Mouse (Mus musculus): ENCODE results near the gene Foxn3. TPM values are rescaled to one million over a fixed set of nuclear protein-coding genes. Genes with fewer than 3 reads are reported as not detected.

The Foxn3 gene
- polyA plus RNA-seq, 1 experiment from 2014 or later, result 15.7 TPM

- TF ChIP-seq CTCF (IDR thresholded peaks at IDR 0.05), result no peak
- no peaks in the 10 kb centered on the region for H3K27me3 ChIP-seq
- ChIA-PET POLR2A (no interaction called here), CTCF (no interaction called here)
- ATAC-seq (no peak), DNase-seq (ENCODE audit: low read depth, low spot score) (no peak)
- in situ Hi-C loops (cut with MboI; ENCODE audit: low pct_unique_long_range_greater_than_20kb), result no loop called here
Observed at GRCm38 (mm10) chr12:99311303-99311702, 252.1 kb downstream of the Foxn3 start.

- ChIA-PET POLR2A (interaction anchor here (0.7 kb wide), 1 partner anchor 21 kb away, joined by 3 read pairs; no protein-coding TSS in a partner anchor), CTCF (interaction anchor here (1.8 kb wide), 1 partner anchor 11 kb away, joined by 4 read pairs; no protein-coding TSS in a partner anchor)
- DNase-seq (ENCODE audit: low read depth, low spot score) (no peak), ATAC-seq (no peak)
- TF ChIP-seq CTCF (IDR thresholded peaks at IDR 0.05), result no peak
- in situ Hi-C loops (cut with MboI; ENCODE audit: low pct_unique_long_range_greater_than_20kb), result no loop called here
- no peaks in the 10 kb centered on the region for H3K27me3 ChIP-seq
Observed at GRCm38 (mm10) chr12:99309937-99310336, 253.4 kb downstream of the Foxn3 start.

- in situ Hi-C loops (cut with MboI; ENCODE audit: low pct_unique_long_range_greater_than_20kb), result no loop called here
- CTCF ChIA-PET, result interaction anchor here (1.8 kb wide), 1 partner anchor 9 kb away, joined by 4 read pairs; no protein-coding TSS in a partner anchor
- no peak for TF ChIP-seq CTCF (IDR thresholded peaks at IDR 0.05)
- no peaks in the 10 kb centered on the region for H3K27me3 ChIP-seq
- POLR2A ChIA-PET, result no interaction called here
- DNase-seq (ENCODE audit: low read depth, low spot score) (no peak), ATAC-seq (no peak)
Observed at GRCm38 (mm10) chr12:99308541-99309089, 254.8 kb downstream of the Foxn3 start.

- DNase-seq (ENCODE audit: low read depth, low spot score) (no peak), ATAC-seq (no peak)
- no peaks in the 10 kb centered on the region for H3K27me3 ChIP-seq
- TF ChIP-seq CTCF (IDR thresholded peaks at IDR 0.05), result no peak
- ChIA-PET CTCF (interaction anchor here (1.4 kb wide), 1 partner anchor 11 kb away, joined by 5 read pairs; no protein-coding TSS in a partner anchor), POLR2A (interaction anchor here (0.7 kb wide), 1 partner anchor 25 kb away, joined by 3 read pairs; no protein-coding TSS in a partner anchor)
- in situ Hi-C loops (cut with MboI; ENCODE audit: low pct_unique_long_range_greater_than_20kb), result no loop called here
Observed at GRCm38 (mm10) chr12:99306536-99307204, 256.7 kb downstream of the Foxn3 start.

GRCm38 (mm10) chr12:99305784-99306535 lies 257.4 kb downstream of the Foxn3 start:
- no peaks in the 10 kb centered on the region for H3K27me3 ChIP-seq
- ATAC-seq (no peak), DNase-seq (ENCODE audit: low read depth, low spot score) (no peak)
- ChIA-PET CTCF (no interaction called here), POLR2A (interaction anchor here (0.7 kb wide), 1 partner anchor 24 kb away, joined by 3 read pairs; no protein-coding TSS in a partner anchor)
- TF ChIP-seq CTCF (IDR thresholded peaks at IDR 0.05), result no peak
- in situ Hi-C loops (cut with MboI; ENCODE audit: low pct_unique_long_range_greater_than_20kb), result no loop called here

- POLR2A ChIA-PET, result no interaction called here
- in situ Hi-C loops (cut with MboI; ENCODE audit: low pct_unique_long_range_greater_than_20kb), result no loop called here
- ATAC-seq (no peak), DNase-seq (ENCODE audit: low read depth, low spot score) (no peak)
- H3K27me3 ChIP-seq, result no peaks in the 10 kb centered on the region
- TF ChIP-seq CTCF (IDR thresholded peaks at IDR 0.05), result no peak
- CTCF ChIA-PET, result no interaction called here
Observed at GRCm38 (mm10) chr12:99305324-99305723, 258.1 kb downstream of the Foxn3 start.

GRCm38 (mm10) chr12:99304056-99304455 lies 259.3 kb downstream of the Foxn3 start:
- ChIA-PET CTCF (interaction anchor here (0.8 to 1.1 kb wide), 3 partner anchors 9 to 37 kb away, joined by 3 to 4 read pairs (median 3); no protein-coding TSS in a partner anchor), POLR2A (no interaction called here)
- ATAC-seq, result no peak
- H3K27me3 ChIP-seq, result no peaks in the 10 kb centered on the region
- in situ Hi-C loops (cut with MboI; ENCODE audit: low pct_unique_long_range_greater_than_20kb), result no loop called here
- DNase-seq (ENCODE audit: low read depth, low spot score), result no peak
- no peak for TF ChIP-seq CTCF (IDR thresholded peaks at IDR 0.05)

GRCm38 (mm10) chr12:99303581-99303980 lies 259.8 kb downstream of the Foxn3 start:
- in situ Hi-C loops (cut with MboI; ENCODE audit: low pct_unique_long_range_greater_than_20kb), result no loop called here
- DNase-seq (ENCODE audit: low read depth, low spot score) (no peak), ATAC-seq (no peak)
- CTCF ChIA-PET, result interaction anchor here (0.9 to 1.1 kb wide), 2 partner anchors 10 to 38 kb away, joined by 3 to 4 read pairs; no protein-coding TSS in a partner anchor
- no peaks in the 10 kb centered on the region for H3K27me3 ChIP-seq
- POLR2A ChIA-PET, result no interaction called here
- no peak for TF ChIP-seq CTCF (IDR thresholded peaks at IDR 0.05)

- ChIA-PET POLR2A (no interaction called here), CTCF (interaction anchor here (1.2 to 1.3 kb wide), 2 partner anchors 9 to 15 kb away, joined by 3 to 4 read pairs; no protein-coding TSS in a partner anchor)
- in situ Hi-C loops (cut with MboI; ENCODE audit: low pct_unique_long_range_greater_than_20kb), result no loop called here
- TF ChIP-seq CTCF (IDR thresholded peaks at IDR 0.05), result no peak
- H3K27me3 ChIP-seq, result no peaks in the 10 kb centered on the region
- no peak for ATAC-seq
- DNase-seq (ENCODE audit: low read depth, low spot score), result no peak
Observed at GRCm38 (mm10) chr12:99299900-99300299, 263.5 kb downstream of the Foxn3 start.

- no peak for TF ChIP-seq CTCF (IDR thresholded peaks at IDR 0.05)
- CTCF ChIA-PET, result interaction anchor here (1.2 to 1.3 kb wide), 2 partner anchors 10 to 16 kb away, joined by 3 to 4 read pairs; no protein-coding TSS in a partner anchor
- ATAC-seq (no peak), DNase-seq (ENCODE audit: low read depth, low spot score) (no peak)
- no peaks in the 10 kb centered on the region for H3K27me3 ChIP-seq
- POLR2A ChIA-PET, result no interaction called here
- in situ Hi-C loops (cut with MboI; ENCODE audit: low pct_unique_long_range_greater_than_20kb), result no loop called here
Observed at GRCm38 (mm10) chr12:99298851-99299600, 264.4 kb downstream of the Foxn3 start.
